Mouse (Mus musculus): ENCODE results near the gene Mars.

DNA sequence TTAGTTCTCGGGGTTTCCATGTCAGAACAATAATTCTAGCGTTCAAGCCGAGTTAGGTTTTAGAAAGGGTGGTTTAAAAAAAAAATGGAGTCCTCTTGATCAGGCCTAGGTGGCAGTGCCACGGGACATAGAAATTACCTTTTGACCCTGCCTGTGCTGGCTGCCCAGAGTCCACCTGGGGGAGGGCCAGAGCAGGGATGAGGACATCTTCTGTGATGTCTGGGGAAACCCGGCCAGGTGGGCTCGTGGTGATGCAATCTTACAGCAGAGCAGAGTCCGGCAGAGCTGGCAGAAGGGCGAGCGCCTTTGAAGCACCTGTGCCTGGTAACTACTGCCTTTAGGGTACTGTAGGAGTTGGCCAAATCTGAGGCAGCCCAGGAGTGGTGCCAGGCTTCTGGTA is 40.6 kb upstream of the Mars start:
- TF ChIP-seq CTCF (IDR thresholded peaks at IDR 0.05; ENCODE audit: control insufficient read depth, insufficient read depth, insufficient replicate concordance, low read depth, low read length) (no peak), POLR2A (IDR thresholded peaks at IDR 0.05; ENCODE audit: control insufficient read depth, low read depth, low read length) (no peak)

Measured in testis, adult 2 months (tissue).